Mouse (Mus musculus) intestine, embryonic 14.5 days (tissue): ENCODE measurements around the gene Alg3. TPM values are rescaled to one million over a fixed set of nuclear protein-coding genes. Genes with fewer than 3 reads are reported as not detected.

Source experiments
- ATAC-seq: fragments of 200-750 bp; cut with Nextera tagmentation; replicated peaks from 2 replicates; pipeline ENCODE4 v1.8.0; 2017; ENCODE audit warnings: low read depth, moderate number of reproducible peaks, moderate TSS enrichment, moderate library complexity; ENCODE audit not compliant: low FRiP score, low TSS enrichment
- DNase-seq: peaks from one replicate; pipeline ENCODE4 v3.0.0-alpha.2; 2018; ENCODE audit warnings: low spot score
- H3K27ac ChIP-seq: fragments of 300-500 bp; sonication (generic); 2 replicates; pipeline ENCODE4 v1.5.1; 2014; ENCODE audit warnings: low read depth, mild to moderate bottlenecking, control low read depth
- H3K27me3 ChIP-seq: fragments of 300-500 bp; sonication (generic); replicated peaks from 2 replicates; pipeline ENCODE4 v1.6.1; 2014; ENCODE audit warnings: low read length, control low read depth; ENCODE audit not compliant: control insufficient read depth, insufficient read depth
- H3K36me3 ChIP-seq: fragments of 300-500 bp; sonication (generic); 2 replicates; pipeline ENCODE4 v1.6.1; 2014; ENCODE audit warnings: low read length, control low read depth; ENCODE audit not compliant: control insufficient read depth, insufficient read depth
- H3K4me1 ChIP-seq: fragments of 300-500 bp; sonication (generic); replicated peaks from 2 replicates; pipeline ENCODE4 v1.6.1; 2014; ENCODE audit warnings: low read length, control low read depth, mixed read lengths; ENCODE audit not compliant: control insufficient read depth, insufficient read depth
- H3K4me2 ChIP-seq: fragments of 300-500 bp; sonication (generic); 2 replicates; pipeline ENCODE4 v1.6.1; 2014; ENCODE audit warnings: low read length
- H3K4me3 ChIP-seq: fragments of 300-500 bp; sonication (generic); 2 replicates; pipeline ENCODE4 v1.5.1; 2014; ENCODE audit warnings: low read depth, low read length, control low read depth, mixed read lengths
- H3K9ac ChIP-seq: fragments of 300-500 bp; sonication (generic); 2 replicates; pipeline ENCODE4 v1.6.1; 2014; ENCODE audit warnings: mild to moderate bottlenecking, low read length
- H3K9me3 ChIP-seq: fragments of 300-500 bp; sonication (generic); 2 replicates; pipeline ENCODE4 v1.6.1; 2016; ENCODE audit warnings: low read length, control low read depth; ENCODE audit not compliant: control insufficient read depth
- whole genome bisulfite sequencing: fragments of 180-500 bp; shearing (Covaris S2); extraction: QIAGEN DNeasy Blood & Tissue Kit; methylation state at CpG from one replicate; pipeline ENCODE4 v1.1.7; 2014; 5-methylcytosine and 5-hydroxymethylcytosine counted together
- polyA plus RNA-seq: library from polyadenylated mRNA; unstranded; fragments of >200 nt; fragmentation: Nextera tagmentation; extraction: Ambion mirVana; gene quantifications from 2 replicates; pipeline ENCODE4 v1.2.1, GENCODE M21; 2014

Alg3 gene
- polyA plus RNA-seq, 1 experiment from 2014 or later = 51.3 TPM

- no peak for ATAC-seq
- no peaks in the 10 kb centered on the region for H3K4me1 ChIP-seq
- H3K4me3 ChIP-seq = no peak overlapping the region
- no peaks in the 10 kb centered on the region for H3K27me3 ChIP-seq
- H3K27ac ChIP-seq = no peak overlapping the region
- no peak overlapping the region for H3K4me2 ChIP-seq
- H3K36me3 ChIP-seq = no peaks in the 10 kb centered on the region
- H3K9me3 ChIP-seq = no peaks in the 10 kb centered on the region
- H3K9ac ChIP-seq = no peak overlapping the region
- WGBS = 81% methylated on average over 8 of the region's 8 CpGs
- no peak for DNase-seq
Measured at GRCm38 (mm10) chr16:20637410-20637809, 25.9 kb upstream of the Alg3 start.

- Histone ChIP-seq H3K27me3 (peaks cover 19% of the 10 kb centered on the region), H3K27ac (no peak within 1 kb of the TSS), H3K4me1 (peaks cover 6% of the 10 kb centered on the region; the same call in 1 of the 2 replicates), H3K4me3 (peak within 1 kb of the TSS; percentile 45), H3K36me3 (no peaks in the 10 kb centered on the region), H3K9ac (peak within 1 kb of the TSS; percentile 49), H3K4me2 (peak within 1 kb of the TSS; percentile 92), H3K9me3 (no peaks in the 10 kb centered on the region)
- DNase-seq (peak; percentile 59), ATAC-seq (peak; percentile 53; the same call in 1 of the 2 replicates)
- 7% methylated on average over 54 of the region's 54 CpGs for WGBS
Measured at GRCm38 (mm10) chr16:20629731-20630634, 18.4 kb upstream of the Alg3 start, which contains the start of gene Ece2. Gene Ece2, plus strand, starts transcription at chr16:20629828.

DNA sequence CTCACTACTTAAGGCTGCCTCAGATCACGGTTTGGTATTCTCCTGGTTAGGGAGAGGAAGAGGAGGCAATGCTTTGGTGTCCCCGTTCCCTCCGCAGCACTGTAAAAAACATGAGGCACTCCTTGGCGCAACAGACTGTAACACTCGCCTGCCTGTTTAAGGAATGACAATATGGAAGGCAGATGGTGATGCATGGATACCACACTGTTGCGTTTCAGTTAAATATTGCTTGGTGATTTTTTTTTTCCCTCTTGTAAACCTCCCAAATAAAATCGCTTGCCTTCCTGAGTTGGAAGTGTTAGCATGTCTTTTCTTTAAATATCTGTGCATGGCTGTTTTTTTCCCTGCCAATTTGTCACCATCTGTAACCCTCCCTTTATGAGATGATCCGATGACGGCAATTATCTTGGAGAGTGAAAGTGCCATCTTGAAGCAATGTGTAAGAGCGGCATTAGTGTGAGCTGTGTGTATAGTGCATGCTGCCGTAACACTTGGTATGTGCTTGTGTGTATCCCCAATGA, 17.4 kb upstream of the Alg3 start:
- ATAC-seq (no peak), DNase-seq (no peak)
- H3K4me1 ChIP-seq = peaks cover 6% of the 10 kb centered on the region; the same call in 1 of the 2 replicates
- no peak overlapping the region for H3K9ac ChIP-seq
- H3K9me3 ChIP-seq = no peaks in the 10 kb centered on the region
- H3K27me3 ChIP-seq = peaks cover 19% of the 10 kb centered on the region
- H3K4me2 ChIP-seq = no peak overlapping the region
- H3K27ac ChIP-seq = no peak overlapping the region
- 55% methylated on average over 11 of the region's 11 CpGs for WGBS
- no peak overlapping the region; the same call in 1 of the 2 replicates for H3K4me3 ChIP-seq
- H3K36me3 ChIP-seq = no peaks in the 10 kb centered on the region

- Histone ChIP-seq H3K36me3 (0 out of 2 replicates have a peak, but pooled peaks cover 7% of the 10 kb centered on the region), H3K27ac (no peak overlapping the region), H3K4me3 (no peak overlapping the region), H3K9ac (no peak overlapping the region), H3K4me2 (no peak overlapping the region), H3K9me3 (no peaks in the 10 kb centered on the region), H3K4me1 (peaks cover 12% of the 10 kb centered on the region), H3K27me3 (peaks cover 35% of the 10 kb centered on the region)
- WGBS = 65% methylated on average over 2 of the region's 2 CpGs
- DNase-seq = no peak
- ATAC-seq = no peak
Measured at GRCm38 (mm10) chr16:20623211-20623610, 11.7 kb upstream of the Alg3 start.

DNA sequence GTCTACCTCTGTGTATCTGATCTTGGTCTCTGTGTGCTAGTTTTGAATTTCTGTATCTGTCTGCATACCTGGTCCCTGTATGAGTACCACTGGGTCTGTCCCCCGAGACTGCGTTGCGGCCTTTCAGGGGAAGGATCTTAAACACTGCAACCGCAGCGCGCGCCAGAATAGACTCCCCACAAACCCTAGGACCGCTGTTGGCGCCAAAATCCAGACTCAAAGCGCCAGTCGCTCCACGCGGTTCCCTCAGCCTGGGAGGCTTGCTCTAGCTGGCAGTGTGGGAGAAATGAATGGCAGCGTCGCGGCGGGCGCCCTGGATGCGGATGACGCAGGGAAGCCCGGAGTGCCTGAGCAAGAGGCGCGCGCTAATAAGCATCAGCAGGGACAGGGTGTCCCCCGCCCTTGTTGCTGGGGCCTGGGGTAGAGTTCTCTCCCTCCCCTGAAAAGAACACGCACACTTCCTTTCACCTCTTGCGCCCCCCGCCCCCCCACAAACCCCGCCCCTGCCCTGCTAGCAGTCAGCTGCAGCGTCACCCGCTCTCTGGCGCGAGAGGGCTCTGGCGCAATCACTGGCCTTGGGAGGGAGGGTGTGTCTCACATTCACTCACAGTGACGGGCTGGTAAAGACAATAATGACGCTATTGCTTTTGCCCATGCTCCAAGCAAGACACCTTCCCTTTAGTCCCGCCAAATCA, 10.6 kb upstream of the Alg3 start:
- peak overlapping the region; percentile 98 for H3K4me2 ChIP-seq
- peaks cover 12% of the 10 kb centered on the region for H3K4me1 ChIP-seq
- 0% methylated on average over 35 of the region's 37 CpGs for WGBS
- DNase-seq (peak; percentile 81), ATAC-seq (peak; percentile 71)
- H3K27me3 ChIP-seq = peaks cover 35% of the 10 kb centered on the region
- peak overlapping the region; percentile 22; the same call in 1 of the 2 replicates for H3K27ac ChIP-seq
- peak overlapping the region; percentile 57 for H3K9ac ChIP-seq
- H3K36me3 ChIP-seq = 0 out of 2 replicates have a peak, but pooled peaks cover 10% of the 10 kb centered on the region
- H3K4me3 ChIP-seq = peak overlapping the region; percentile 63
- H3K9me3 ChIP-seq = no peaks in the 10 kb centered on the region

DNA sequence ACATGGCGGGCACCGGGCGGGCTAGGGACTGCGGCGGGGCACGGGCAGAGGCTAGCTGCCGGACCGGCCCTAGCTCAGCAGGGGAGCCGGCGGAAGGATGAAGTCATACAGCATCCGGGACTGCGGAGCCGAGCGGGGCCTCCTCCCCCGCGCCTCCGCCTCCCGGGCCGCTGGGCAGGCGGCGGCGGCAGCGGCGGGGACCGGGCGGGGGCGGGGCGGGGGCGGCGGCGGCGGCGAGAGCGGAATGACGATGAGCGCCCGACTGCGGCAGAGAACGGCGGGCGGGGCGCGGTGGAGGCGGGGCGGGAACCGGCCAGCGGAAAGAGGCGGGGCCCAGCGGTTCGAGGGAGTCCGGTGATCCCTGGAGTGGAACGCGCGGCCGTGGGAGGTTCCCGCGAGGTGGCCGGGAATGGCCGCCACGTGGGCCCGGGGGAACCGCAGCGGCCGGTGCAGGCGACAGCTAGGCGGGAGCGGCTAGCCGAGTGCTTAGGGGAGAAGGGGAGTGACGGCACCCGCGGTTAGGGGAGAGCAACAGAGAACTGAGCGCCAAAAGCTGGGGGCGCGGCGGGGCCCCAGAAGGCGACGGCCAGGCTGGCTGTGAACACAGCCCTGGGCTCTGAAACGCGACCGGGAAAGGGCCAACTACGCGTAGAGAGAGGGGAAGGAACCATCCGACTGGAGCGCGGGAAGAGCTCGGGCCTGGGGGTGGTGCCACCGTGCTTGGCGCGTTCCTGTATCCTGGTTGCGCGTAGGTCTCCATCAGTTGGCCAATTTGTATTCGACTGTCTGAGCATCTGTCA, 9.9 kb upstream of the Alg3 start, which contains the start of gene Camk2n2:
Camk2n2 (minus strand) TSS at position 97 of the 800 bp plus-strand sequence.
- 0 out of 2 replicates have a peak, but pooled peaks cover 10% of the 10 kb centered on the region for H3K36me3 ChIP-seq

DNA sequence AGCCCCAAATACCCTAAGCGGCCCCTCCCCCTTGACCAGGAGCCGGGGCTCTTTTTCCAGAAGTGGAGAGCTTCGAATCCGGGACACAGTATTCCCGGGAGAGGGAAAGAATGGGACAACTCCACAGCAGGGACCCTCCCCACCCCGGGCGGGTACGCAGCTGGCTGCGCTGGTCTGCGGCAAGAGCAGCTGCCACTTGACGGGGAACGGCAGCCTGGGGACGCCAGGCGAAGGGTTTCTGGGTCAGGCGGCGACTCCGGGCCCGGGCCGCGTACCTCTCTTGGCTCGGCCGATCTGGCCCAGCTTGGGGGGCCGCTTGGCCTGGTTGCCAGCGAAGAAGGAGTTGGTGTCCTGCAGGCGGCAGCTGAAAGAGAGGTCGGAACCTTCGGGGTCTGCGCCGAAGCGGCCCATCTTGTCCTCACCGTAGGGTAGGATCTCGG, 9.2 kb upstream of the Alg3 start:
- H3K4me3 ChIP-seq = peak overlapping the region; percentile 63
- under 1% methylated on average over 32 of the region's 32 CpGs for WGBS
- ATAC-seq (no peak), DNase-seq (peak; percentile 76)
- no peak overlapping the region for H3K27ac ChIP-seq
- peaks cover 12% of the 10 kb centered on the region for H3K4me1 ChIP-seq
- H3K36me3 ChIP-seq = 0 out of 2 replicates have a peak, but pooled peaks cover 10% of the 10 kb centered on the region
- peak overlapping the region; percentile 57 for H3K9ac ChIP-seq
- no peaks in the 10 kb centered on the region for H3K9me3 ChIP-seq
- peak overlapping the region; percentile 98 for H3K4me2 ChIP-seq
- H3K27me3 ChIP-seq = peaks cover 35% of the 10 kb centered on the region

More for the DNA sequence above, 9.9 kb upstream of the Alg3 start, which contains the start of gene Camk2n2:
- peak within 1 kb of the TSS; percentile 63 for H3K4me3 ChIP-seq
- H3K4me1 ChIP-seq = peaks cover 12% of the 10 kb centered on the region
- DNase-seq = peak; percentile 72
- peaks cover 35% of the 10 kb centered on the region for H3K27me3 ChIP-seq
- peak within 1 kb of the TSS; percentile 22; the same call in 1 of the 2 replicates for H3K27ac ChIP-seq
- H3K9me3 ChIP-seq = no peaks in the 10 kb centered on the region
- peak; percentile 50 for ATAC-seq
- peak within 1 kb of the TSS; percentile 57 for H3K9ac ChIP-seq
- WGBS = under 1% methylated on average over 64 of the region's 92 CpGs
- peak within 1 kb of the TSS; percentile 98 for H3K4me2 ChIP-seq
